Mouse (Mus musculus) lung, postnatal 14 days (tissue): ENCODE measurements around the gene Kcne3.

ENCODE experiments used
- DNase-seq: peaks from one replicate; pipeline ENCODE4 v3.0.0; 2021

Gene Kcne3

DNA sequence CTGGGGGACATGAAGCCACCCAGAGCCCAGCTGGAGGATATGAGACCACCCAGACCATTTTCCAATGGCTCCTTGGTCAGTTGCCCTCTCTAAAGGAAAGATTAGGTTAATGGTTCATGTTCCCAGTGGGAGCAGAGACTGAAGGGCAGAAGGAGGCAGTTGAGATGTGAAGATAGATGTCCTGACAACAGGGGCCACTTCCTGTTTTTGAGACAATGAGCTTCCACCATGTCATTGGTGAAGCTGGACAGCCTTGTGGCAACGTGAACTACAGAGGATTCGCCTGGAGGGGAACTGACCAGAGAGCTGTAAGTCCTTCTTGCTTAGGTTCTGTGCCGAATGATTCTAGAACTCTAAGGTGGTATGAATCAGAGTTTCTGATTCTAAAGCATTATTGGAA lies at the start of gene Kcne3:
Kcne3 (plus strand) TSS at position 234 of the 400 bp plus-strand sequence.
- no peak for DNase-seq

DNA sequence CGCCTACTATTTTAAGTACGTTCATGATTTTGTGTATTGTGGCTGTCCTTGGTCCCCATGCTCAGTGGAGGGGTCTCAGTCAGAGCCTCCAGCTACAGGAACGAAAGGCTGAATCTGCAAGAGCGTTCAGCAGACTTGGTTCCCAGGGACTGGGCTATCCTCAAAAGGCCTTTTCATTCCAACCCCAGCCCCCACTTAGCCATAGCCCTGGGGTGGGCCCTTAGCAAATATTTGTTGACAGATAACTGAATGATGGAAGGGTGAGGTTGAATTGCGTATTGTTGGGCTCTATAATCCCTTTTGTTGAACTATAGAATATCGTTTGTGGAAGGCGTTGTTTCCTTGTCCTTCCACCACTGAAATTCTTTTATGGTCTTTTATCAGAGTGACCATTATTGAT lies 49.8 kb upstream of the Kcne3 start:
- DNase-seq, result no peak

DNA sequence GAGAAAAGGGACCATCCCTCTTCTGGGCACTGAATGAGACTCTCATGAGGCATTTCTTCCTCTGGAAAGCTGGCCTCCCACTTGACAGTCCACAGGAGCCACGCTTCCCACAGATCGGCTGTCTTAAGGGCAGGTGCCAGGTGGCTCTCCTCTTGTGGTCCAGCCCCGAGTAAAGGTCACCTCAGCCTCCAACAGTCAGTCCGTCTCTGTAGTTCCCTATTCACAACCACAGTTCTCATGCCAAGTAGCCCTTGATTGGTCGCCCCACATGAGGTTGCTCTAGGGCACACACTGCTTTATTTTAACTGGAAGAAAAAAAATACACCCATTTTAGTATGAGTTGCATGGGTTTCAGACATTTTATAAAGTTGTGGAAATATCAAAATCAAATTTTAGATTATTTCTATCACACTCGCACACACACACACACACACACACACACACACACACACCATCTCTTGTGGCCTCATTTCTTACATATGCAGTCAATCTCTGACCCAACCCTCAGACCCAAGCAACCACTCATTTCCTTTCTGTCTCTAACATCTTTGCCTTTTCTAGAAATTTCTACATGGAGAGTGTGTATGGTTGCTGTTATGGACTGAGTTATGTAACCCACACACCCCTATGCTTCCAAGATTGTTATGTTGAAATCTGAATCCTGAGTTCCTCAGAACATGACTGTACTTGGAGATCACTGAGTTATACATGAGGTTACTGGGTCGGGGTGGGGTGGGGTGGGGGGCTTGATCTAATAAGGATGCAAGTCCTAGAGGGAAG lies 47.9 kb upstream of the Kcne3 start:
- no peak for DNase-seq

DNA sequence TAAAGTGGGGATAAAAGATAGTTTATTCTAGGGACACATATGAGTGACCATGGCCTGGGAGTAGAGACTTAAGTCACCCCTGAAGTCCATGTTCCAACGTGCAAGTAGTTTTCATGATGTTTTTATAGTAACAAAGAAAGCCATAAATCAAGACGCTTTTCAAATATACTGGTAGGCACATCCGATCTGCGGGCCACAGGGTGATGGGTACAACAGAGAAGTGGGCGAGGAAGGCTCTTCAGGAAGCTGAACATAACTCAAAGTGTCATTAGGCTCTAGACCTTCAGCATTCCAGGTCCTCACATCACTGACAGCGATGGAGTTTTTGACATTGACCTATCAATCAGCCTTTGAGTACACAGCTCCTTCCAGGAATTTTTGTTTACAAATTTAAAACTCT lies 45.7 kb upstream of the Kcne3 start:
- DNase-seq, result no peak

DNA sequence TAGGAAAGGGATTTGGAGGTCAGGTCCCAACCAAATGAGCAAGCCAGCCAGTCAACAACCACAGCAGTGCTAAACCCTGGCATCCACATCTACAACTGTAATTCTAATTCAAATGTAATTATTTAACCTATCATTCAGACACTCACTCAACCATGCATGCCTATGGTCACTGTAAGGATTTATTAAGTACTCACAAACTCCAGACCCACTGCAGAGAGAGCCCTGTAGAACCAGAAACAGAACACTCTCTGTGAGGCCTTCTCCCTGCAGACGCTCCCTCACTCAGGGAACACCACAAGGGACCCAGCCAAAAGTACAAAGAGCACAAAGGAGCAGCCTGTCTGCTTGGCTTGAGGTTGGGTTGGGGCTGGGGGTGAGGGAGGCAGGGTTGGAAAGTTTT lies 43.9 kb upstream of the Kcne3 start:
- no peak for DNase-seq

DNA sequence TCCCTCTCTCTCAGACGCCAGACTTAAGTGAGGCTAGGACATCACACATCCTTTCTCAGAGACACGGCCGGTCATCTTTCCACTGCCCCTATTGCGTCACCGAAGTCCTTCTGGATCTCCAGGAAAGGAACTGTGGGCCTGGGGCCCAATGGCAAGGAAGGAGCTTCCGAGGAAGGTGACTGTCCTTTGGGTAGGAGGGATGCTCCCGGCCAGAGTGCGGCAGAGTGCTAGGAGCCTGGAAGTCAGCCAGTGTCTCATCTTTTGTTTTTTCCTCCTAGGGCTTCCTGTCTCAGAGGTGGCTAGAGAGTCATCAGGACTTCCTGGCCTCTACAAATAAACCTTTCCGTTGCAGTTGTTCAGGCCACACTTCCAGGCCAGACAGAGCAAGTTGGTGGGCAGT lies 39.3 kb upstream of the Kcne3 start:
- no peak for DNase-seq

DNA sequence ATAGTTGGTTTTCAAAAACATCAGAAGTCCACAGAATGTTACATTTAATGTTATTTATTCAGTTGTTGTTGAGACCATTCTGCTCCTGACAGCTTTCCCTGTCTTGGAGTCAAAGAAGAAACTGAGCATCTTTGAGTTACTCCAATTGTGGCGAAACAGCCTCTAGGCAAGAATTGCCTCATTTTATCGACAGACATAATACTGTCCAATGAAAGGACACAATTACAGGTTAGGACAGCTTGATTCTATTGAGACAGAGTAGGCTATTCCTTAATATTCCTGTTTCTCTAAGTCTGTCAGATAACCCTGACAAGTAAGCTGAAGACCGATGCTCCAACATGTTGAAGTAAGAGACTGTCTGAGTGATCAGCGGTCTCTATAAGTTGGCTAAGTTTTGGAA lies 38.2 kb upstream of the Kcne3 start:
- DNase-seq, result no peak

DNA sequence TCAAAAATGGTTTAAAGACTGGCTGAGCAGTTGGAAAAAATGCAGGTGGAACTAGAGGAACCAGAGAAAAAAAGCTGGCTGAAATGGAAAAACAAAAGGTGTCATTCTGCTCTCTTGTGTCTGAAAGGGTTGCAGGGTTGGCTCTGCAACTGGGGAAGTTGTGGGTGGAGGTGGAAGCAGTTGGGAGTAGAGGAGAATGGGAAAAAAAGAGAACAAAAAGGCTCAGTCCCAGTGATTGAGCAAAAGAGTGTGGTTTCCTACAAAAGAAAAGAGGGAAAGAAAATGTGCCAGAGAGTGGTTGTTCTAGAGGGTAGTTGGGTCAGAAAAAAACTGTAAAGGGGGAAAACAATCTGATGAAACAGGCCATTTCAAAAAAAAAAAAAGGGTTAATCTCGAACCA lies 35.7 kb upstream of the Kcne3 start:
- no peak for DNase-seq

DNA sequence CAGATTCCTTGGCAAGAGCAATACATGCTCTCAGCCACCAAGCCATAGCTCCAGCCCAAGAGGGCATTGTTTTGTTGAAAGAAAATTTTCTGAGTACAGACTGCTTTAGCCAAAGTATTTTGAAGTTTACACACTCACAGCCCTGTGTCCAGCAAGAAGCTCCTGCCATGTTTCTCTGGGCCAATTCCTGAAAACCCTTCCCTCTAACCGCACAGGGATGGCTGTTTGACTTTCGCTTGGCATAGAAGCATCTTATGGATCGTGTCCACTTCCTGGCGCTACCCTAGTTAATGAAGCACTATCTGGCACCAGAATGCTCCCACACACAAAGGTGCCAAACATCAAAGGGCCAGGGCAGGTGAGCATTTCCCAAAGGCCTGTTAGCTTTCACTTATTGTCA lies 27.7 kb upstream of the Kcne3 start:
- DNase-seq, result no peak

DNA sequence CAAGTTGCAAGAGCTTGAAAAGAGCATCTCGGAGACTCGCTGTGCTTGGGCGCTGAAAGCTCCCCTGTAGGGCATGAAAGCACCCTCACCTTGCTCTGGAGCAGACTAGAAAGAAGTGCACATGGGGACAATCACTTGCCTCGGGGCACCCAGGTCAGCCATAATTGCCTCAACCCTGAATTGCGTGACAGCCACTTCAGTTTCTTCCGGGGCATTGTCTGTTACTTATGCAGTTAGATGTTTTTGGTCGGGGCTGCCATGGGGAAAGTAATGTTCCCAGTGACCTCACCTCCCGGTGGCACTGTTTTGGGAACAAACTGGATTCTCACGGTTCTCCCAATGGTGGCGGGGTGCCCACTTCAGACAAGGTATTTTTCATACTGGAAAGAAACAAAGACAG lies 26.2 kb upstream of the Kcne3 start:
- DNase-seq, result no peak

DNA sequence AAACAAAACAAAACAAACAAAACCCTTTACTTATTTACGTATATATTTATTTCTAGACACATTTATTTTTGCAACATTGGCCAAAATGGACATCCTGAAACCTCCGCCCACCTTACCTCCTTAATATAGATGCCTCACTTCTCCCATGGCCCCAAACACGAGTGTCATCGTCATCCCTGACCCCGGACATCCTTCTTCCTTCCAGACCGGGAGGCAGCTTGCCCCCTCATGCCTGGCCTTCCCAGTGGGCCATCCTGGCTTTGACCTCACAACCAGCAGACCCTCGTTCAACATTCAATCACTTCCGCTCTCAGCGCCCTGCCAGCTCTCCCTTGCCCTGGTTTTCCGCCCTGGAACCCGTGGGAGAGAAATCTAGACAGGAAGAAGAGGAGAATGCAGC lies 25.7 kb upstream of the Kcne3 start:
- no peak for DNase-seq

DNA sequence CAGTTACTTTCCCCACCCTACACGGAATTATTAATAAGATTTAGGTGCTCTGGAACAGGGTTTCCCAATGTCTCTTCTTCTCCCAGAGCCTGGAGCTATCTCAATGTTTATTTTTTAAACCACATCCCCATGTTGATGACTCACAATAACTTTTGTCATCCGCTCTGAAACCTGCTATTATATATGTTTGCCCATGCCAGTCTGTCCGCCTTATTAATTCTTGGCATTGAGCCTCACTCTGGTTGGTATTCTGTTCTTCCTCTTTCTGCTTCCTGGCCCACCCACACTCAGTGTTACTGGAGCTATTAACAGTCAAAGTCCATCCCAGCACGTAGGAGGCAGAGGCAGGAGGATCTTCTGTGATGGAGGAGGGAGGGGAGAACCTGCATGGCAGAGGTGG lies 18.6 kb upstream of the Kcne3 start:
- no peak for DNase-seq

DNA sequence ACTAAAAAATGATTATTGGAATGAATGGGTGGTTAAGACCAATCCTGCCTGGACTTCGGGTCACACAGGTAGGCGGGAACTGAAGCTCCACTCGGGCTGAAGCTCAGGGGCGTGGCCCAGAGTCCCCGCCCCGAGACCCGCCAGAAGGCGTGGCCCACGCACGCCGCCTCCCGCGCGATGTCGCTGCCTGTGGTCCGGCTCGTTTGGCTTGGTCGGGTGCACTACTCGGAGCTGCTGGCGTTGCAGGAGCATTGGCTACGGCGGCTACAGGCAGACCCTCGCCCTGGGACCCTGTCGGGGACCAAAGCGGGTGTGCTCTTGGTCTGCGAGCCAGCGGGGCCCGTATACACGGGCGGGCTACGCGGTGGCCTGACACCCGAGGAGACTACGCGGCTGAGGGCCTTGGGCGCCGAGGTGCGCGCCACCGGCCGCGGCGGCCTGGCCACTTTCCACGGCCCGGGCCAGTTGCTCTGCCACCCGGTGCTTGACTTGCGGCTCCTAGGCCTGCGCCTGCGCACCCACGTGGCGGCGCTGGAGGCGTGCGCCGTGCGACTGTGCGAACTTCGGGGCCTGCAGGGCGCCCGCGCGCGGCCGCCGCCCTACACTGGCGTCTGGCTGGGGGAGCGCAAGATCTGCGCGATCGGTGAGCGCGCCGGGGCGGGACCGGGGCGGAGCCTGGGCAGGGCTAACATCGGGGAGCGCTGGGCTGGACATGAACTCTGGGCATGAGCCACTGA lies 17.0 kb upstream of the Kcne3 start, which contains the start of gene Lipt2:
Lipt2 (plus strand) TSS at position 173 of the 737 bp plus-strand sequence.
- peak; percentile 92 for DNase-seq

DNA sequence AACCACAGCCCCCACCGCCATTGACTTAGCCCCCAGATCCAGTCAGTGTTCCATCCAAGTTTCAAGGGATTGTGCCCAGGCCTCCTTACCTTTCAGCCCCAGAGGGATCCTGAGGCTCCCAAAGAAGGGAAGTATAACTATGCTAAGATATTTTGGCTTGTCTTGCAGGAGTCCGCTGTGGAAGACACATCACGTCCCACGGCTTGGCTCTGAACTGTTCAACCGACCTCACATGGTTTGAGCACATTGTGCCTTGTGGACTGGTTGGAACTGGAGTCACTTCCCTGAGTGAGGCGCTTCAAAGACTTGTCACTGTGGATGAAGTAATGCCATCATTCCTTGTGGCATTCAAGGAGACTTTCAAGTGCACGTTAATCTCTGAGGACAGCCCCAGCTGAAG lies 16.3 kb upstream of the Kcne3 start:
- DNase-seq, result no peak

DNA sequence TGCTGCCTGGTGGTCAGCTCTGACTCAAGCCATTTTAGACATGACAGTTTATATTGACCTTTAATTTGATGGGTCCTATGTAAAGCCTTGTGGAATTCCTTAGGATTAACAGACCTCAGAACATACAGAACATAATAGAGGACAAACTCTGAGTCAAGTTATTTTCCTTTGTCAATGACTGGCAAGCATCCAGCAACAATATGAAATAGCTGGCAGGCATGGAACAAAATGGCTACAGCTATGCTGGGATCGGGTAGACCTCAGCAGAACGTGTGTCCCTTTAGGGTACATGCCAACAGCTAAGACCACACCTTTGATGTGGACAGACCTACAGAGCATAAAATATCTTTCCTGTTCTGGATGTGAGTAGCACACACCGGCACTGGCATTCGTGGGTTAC lies 12.8 kb upstream of the Kcne3 start:
- DNase-seq, result no peak

DNA sequence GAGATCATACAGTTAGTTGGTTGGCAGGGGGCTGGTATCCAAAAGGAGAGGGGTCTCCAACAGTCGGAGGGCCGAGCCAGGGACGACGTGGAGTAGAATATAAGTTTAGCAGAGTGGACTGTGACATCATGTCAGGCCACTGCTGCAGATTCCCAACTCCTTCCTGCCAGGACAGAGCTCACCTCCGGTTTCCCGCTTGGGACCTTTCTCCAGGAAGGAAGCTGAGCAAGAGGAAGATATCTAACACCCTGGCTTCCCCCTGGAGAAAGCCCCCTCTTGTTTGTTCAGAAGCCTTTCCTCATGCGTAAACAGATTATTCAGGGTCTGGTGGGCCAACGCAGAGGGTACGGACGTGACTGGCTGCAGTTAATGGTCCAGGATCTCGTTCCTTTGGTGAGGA lies 7.6 kb upstream of the Kcne3 start:
- no peak for DNase-seq

DNA sequence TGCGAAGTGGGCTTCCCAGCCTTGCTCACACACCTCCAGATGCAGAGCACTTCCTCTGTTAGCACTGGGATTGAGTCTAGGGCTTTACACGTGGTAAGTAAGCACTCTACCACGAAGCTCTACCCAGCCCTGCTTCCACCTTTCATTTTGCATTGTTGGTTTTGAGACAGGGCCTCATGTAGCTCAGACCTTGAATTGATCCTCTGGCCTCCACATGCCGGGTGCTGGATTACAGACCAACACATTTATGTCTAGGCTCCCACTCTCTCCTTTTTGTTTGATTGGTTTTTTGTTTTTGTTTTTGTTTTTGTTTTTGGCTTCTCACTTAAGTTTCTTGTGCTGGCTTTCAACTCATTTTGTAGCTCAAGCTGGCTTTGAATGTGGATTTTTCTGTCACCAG lies 5.5 kb upstream of the Kcne3 start:
- no peak for DNase-seq

DNA sequence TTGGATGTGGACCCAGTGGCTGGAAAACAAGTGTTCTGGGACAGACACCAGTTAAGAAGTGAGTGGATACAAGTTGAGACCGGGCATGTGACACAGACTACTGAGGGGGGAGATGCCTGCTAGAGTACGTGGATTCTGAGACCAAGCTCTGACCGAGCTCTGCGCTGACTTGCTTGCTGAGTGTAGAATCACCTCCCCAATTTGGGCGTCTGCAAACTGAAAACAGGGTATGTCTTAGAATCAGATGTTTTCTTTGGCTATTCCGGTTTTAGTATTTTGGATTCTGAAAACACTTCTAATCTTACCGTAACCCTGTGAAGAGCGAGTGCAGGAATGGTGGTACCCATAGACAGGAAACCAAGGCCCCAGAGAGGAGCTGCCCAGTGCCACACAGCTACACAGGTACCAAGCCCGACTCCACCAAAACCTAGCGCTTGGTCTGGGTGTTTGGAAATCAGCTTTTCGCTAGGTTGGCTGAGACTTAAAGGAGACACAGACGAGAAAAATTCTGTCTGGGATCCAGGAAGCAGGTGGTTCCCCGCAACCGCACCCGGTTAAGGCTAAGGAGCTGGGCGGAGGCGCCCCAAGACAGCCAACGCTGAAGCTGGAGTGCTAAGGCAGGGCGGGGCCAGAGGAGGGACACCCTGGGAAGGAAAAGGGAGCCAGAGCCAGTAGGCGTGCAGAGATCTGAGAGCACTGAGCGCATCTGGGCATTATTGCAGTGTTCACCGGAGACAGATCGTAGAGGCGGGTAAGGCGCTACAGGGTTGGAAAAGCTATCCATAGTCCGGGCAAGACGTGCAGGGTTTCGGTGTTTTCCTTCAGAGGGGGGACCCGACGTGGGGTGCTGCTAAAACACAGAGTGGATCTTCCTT lies 2.0 kb downstream of the Kcne3 start:
- DNase-seq, result peak; percentile 65

DNA sequence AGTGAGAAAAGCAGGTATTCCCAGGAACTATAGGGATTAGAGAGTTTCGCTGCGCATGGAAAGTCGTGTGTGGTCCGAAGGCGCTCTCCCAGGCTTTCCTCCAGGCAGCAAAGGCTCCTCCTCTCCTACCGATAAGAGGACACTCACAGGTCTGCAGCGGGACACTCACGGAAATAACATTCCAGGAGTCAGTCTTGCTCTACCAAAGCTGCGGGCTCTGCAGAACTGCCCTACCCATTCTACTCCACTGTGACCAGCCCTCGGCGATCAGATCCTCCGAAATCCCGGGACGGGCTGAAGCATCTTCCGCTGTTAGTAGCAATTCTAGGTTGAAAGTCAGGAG lies 2.6 kb downstream of the Kcne3 start:
- DNase-seq, result no peak

DNA sequence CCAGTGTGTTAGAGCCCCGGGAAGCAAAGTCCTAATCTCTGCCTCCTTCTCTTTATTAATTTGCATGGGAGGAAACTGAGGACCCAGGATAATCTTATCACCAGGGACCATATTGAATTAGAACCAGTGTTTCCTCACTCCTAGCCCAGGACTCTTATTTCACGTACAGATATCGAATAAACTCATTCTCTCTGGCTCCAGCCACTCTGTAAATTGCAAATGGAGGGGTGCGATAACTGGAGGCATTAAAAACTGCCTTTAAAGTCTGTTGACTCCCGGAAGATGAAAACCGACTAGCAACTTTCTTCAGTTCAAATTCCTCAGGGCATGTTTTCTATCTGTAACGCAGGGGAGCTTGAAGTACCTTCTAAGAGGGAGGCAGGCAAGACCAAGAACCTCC lies 3.1 kb downstream of the Kcne3 start:
- DNase-seq, result no peak

DNA sequence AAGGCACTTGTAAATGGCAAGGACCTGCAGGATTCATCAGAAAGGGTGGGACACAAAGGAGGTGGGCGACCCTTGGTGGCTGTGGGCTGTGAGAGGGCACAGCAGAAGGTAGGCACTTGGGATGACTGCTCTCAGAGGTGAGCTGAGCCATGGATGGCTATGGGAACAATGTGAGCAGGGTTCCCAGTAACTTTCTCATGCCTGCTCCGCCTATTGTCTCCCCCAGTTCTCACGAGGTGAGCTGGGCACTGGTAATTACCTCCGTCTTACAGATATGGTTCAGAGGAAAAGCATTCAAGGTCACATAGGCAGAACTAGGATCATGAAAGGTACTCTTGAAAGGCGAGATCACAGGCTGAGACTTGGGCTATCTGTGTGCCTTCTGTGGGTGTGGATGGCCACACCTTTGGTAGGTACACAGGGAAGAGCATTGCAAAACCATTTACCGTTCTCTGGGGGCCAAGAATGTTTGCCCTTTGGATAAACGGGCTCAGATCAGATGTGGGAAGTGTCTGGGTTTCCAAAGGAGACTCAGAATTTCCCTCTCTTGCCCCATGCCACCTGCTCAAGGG lies 3.6 kb downstream of the Kcne3 start:
- DNase-seq, result no peak

DNA sequence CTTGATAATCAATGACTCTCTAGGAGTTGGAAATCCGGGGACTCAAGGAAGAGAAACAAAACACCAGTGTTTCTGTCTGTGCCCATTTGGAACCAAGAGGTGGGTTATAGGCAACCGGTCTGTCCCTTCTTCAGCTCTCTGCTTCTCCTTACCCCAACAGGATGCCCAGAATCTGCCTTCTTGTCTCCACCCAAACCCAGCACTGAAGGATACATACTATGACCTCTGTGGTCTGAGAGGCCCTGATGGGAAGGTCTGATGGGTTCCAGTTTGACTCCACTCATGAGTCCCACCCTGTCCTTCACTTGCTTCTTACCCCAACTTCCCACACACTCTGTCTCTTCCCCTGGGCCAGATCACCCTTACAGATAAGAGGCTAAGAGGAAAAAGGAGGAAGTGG lies 4.9 kb downstream of the Kcne3 start:
- no peak for DNase-seq

DNA sequence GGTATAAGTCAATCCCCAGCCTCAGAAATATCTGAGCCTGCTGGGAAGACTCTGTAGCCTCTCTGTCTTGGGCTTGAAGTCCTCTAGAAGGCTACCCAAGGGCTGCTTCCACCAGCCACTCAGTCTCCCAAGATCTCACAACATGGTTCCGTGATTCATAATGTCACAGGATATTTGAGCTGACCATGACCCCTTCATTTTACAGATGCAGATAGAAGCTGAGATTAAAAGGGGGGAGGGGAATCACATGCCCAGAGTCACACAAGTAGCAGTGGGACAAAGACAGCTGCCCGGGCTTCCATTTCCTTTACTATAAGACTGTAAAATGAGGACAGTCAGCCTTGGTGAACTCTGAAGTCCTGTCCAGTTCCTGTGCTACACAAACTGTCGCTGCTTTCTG lies 5.3 kb downstream of the Kcne3 start:
- DNase-seq, result no peak
